Mouse (Mus musculus) E14TG2a.4 (cell line): Measurements from ENCODE around the gene Adgrl1.

Experiments
- CTCF ChIP-seq: conservative IDR thresholded peaks from 2 replicates; pipeline ENCODE4 v1.5.1; 2014; ENCODE audit warnings: low read length
- NANOG ChIP-seq: IDR thresholded peaks from 2 replicates; pipeline ENCODE4 v1.6.1; 2014; ENCODE audit warnings: borderline replicate concordance, low read length, mixed read lengths
- POU5F1 ChIP-seq: IDR thresholded peaks from 2 replicates; pipeline ENCODE4 v1.6.1; 2014; ENCODE audit warnings: low read length, borderline replicate concordance

GRCm38 (mm10) chr8:83990170-83990569 is 90.3 kb downstream of the Adgrl1 start:
- TF ChIP-seq CTCF, result no peak
- no peak for TF ChIP-seq NANOG
- no peak for TF ChIP-seq POU5F1
